Mouse (Mus musculus) megakaryocyte progenitor cell, adult 5-6 weeks (primary cell): ENCODE results near the gene Aldh1a2. TPM values are rescaled to one million over a fixed set of nuclear protein-coding genes. Genes with fewer than 3 reads are reported as not detected.

Source experiments
- ATAC-seq: replicated peaks from 2 replicates; pipeline ENCODE4 v1.8.0; 2016; ENCODE audit warnings: mild to moderate bottlenecking, moderate TSS enrichment, inconsistent platforms; ENCODE audit not compliant: poor library complexity
- total RNA-seq, 2 experiments: library from RNA; stranded (forward) in 1 of 2; stranded (reverse) in 1 of 2; fragments of 157-497, 149-512 nt in 1 of 2; fragments of 200-1000 nt in 1 of 2; gene quantifications; 2 replicates each; pipeline versions ENCODE4 v1.2.3 to v1.2.4; 2015 to 2017

Gene Aldh1a2
- total RNA-seq, 2 experiments from 2014 or later: 0.10 TPM; not detected in 1

DNA sequence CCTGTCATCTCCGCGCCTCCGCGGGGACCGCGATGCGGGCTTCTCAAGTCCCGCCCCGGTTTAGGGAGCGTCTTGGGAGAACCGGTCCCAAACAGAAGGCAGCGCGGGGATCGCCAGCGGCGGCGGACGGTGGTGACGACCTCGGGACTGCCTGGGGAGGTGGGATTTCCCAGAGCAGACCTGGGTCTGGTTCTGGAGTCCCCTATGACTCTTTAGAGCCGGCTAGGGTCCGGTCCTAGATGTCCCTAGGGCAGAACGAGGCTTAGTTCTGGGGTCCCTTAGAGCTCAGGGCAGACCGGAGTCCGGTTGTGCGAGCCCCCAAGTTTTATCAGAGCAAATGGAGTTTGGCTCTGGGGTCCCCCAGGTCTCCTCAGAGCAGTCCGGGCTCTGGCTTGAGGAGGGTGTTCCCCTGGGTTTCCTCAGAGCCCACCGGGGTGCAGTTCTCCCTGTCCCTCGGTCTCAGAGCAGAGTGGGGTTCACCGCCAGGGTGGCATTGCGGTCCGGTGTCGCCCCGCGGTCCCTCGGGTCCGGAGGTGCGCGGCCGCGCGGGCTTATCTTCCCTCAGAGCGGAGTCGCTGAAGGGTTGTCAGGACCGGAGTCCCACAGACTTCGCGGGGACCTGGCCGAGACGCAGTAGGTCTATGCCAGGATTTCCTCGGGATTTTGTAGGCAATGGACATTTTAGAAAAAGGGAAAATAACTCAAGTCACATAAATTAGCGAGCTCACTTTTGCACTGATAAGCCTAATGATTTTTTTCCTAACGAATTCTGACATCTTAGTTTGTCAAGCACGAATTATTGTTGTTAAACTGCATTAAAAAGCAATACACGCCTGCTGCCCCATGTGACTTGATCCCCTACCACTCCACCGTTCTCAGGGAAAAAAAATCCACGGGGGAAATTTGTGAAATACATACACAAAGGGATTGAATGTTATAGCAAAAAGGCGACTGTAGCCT lies 727 bp downstream of the Aldh1a2 start:
- no peak for ATAC-seq

DNA sequence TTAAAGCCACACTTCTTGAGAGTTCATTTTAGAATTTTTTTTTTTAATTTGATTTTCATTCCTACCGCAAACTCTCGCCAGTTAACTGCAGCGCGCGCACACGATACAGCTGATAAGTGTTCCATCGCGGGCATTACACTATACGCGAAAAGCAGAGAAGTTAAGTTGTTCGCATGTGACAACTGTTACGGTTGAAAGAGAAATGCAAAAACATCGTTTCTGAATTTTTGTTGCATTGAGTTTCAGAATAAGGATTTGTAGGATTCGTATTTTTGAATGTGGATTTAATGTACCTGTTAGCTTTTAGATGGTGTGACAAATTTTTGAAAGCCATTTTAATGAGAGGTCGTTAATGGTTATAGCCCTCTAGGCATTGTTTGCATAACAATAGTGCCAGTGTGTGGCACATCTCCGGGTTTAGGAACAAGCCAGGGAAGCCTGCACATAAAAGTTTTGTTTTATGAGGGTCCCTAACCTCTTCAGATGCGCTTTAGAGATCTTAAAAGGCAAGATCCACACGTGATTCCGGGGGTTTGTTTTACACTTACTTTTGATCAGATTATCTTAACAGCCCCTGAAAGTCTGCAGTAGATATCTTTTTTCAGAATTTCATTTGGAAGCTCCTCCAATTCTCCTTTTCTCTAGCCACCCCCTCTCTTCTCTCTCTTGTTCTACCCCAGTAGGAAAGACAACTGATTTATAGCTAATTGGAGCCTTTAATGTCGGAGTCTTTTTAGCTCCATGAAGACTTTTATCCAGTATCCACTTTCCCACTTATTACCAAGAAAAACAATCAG lies 1.6 kb downstream of the Aldh1a2 start:
- ATAC-seq: no peak

DNA sequence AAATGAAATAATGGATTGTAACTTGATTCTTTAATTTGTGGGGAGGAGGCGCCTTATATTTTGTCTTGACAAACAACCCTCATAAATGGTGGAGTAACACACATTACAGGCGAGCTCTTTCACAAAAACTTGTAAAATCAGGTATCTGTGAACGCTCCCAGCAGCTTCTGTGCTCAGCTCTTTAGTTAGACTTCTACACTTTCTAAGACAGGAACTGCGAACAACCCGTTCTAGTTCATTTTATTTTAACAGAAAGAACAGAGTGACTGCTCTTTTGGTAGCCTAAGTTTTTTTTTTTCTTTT lies 2.2 kb downstream of the Aldh1a2 start:
- ATAC-seq: no peak

DNA sequence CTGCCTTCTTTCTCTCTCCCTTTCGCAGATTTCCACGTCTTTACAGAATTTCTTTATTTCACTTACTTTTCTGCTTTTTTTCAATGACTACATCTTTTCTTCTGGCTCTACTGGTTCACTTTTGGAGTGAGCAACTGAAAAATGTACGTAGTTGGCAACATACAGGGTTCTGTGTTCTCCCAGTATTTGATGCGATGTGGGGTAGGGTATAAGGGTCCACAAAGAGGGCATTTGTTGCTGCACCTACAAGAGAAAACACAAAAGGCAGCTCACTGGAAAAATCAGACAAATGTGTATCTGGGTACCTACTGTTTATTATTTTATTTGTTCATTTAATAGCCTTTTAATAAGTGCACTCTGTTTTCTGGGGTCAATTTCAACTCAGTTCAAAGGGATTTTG lies 3.6 kb downstream of the Aldh1a2 start:
- no peak for ATAC-seq

DNA sequence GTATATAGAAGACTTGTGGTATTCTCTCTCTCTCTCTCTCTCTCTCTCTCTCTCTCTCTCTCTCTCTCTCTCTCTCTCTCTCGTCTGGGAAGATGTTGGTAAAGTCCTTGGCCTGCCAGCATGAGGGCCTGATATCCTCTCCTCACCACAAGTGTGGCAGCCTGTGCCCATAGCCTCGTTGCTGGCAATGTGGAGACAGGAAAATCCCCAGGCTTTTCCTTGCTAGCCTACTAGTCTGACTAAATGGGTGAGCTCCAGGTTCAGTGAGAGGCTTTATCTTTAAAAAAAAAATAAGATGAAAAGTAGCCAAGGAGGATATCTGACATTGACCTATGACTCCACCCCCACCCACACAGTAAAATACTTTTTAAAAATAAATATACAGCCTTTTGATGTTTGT lies 4.8 kb downstream of the Aldh1a2 start:
- ATAC-seq: no peak

DNA sequence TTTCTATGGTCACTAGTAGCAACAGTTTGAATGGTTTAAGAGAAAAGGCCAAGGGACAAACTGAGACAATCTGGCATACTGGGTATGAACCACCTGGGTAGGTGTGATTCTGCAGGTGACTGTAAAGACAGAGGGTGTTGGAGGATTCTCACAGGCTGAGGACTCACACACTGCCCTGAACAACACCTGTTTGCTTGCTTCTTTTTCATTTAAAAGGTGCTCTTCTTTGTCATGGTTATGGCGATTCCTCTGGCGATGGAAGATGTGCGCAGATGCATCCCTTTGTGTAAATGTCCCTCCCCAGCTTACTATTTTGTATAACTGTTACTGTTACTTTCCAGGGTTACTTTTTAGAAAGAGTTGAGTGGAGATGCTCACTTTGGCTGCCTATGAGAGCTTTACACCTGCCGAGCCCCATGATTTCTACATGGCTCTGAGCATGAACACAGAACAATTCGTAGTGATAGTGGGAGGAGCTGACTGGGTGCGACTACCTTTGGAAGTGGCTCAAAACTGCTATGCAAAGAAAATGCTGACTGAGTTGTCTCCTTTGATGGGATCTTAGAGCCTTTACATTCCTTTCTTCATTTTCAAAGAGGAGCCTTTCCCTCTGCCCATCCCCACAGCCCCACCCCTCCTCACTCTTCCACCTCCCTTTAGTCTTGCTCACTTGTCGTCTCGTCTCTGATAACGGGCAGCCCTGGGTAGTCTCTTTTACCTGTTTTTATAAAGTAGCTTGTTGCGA lies 11.8 kb downstream of the Aldh1a2 start:
- no peak for ATAC-seq

DNA sequence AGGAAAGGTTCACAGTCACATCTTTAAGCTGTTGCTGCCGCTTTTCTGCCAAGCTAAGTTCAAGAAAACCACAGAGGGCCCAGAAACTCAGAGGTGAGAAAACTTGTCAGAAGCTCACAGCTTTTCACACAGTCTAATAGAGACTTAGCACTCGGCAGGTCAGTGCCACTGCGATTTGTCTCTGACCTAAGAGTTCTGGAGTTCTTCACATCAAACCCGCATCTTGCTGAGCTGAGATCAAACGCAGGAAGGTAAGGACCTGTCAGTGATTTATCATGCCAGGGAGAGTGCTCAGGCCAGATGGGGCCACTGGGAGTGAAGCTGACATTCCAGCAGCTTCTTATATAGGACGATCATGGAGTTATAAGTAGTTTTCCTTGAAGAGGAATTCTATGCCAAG lies 14.4 kb downstream of the Aldh1a2 start:
- ATAC-seq: no peak

DNA sequence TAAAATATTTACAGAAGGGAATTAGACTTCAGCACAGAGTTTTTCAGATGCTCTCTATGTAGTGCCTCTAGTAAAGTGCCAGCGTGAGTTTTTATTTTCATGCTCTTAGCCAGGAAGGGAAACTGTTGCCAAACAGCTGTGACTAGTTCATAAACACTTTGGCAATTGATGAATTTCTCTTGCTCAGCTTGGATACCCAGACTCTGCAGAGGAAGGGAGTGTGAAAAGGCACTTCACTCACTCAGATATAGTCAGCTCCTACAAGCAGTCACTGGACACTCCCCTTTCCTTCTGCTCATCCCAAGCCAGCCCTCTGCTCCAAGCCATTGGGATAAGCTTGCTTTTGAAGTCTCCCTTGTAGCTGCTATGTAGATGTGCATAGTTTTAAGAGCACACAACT lies 21.0 kb downstream of the Aldh1a2 start:
- no peak for ATAC-seq

DNA sequence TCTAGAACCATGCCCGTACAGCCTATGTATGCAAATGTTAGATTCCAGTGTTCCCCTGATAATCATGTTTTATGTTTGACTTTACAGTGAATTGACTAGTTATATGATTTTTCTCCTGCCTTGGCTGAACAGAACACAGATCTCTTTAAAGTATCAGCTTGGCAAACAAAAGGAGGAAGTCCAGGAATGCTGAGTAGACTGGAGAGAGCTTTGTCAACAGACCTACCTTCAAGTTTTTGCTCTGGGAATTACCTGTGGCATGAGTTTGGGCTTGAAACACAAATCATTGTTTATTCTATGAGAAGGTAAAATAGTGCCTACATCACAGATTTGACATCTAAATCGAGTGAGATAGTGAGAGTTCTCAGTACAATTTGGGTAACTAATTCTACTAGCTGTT lies 24.3 kb downstream of the Aldh1a2 start:
- ATAC-seq: no peak

DNA sequence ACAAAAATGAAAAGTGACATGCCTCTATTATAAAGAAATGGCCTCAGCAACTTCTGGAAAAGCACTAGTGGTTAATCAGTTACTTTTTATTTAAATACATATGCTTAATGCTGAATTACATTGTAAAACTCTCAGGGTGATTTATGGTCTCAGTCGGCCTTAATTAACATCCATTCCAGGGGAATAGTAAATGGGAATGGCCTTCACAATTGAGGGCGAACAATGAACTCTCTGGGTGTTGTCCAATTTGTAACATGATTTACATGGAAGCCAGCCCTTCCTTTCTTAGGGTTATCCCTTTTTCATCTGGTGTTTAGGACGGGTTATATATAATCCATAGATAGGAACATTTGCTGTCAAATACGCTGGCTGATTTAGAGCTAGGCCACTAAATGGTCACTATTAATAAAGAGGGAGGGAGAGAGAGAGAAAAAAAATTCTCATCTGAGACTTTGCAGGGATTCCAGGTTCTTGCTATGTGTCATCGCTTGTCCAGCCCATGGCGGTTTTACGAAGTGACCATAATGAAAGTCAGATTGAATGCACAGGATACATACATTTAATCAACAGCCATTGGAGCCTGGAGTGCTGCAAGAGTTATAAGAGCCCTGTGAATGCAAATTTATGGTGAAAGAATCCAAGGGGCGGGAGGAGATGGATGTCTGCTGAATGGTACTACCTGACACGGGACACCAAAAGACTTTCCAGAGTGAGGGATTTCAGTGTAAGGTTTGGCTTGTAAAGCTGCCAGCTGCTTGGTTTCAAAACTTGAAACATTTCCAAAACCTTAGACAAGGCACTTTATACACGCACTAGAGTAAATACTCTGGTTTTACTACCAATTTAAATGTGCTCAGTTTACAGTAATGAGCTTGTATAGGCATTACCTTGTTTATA lies 26.2 kb downstream of the Aldh1a2 start:
- no peak for ATAC-seq

DNA sequence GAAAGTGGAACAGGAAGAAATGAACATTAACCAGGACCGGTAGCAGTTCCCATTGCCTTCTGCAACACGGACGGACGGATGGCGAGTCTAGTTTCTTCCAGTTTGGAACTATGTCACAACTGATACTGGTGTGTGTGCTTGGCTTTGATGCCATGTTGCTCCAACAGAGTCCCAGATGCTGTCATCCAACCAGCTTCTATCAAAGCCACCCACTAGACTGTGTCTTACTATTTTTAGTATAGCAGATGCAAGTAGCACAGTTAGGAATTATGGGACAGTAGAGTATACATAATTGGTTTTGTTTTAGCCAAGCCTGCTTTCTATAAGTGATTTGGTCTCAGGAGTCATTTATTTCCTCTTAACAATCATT lies 26.8 kb downstream of the Aldh1a2 start:
- ATAC-seq: no peak

DNA sequence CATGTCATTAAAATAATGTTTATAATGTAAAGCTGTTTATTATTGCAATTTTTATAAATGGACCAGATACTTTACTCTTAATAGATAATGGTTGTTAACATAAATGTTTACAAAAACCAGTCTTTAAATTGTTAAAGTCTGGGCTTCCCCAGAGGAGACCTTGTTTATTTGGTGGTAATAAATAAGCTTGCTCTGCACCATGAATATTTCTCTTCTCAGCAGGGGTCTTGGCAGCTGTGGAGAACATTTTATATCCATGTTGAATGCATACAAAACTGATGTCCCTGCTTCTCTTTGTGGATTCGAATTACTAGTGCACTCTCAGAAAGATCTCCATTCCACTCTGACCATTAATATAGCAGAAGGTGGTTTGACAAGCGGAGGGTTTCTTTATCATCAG lies 38.8 kb downstream of the Aldh1a2 start:
- ATAC-seq: no peak

DNA sequence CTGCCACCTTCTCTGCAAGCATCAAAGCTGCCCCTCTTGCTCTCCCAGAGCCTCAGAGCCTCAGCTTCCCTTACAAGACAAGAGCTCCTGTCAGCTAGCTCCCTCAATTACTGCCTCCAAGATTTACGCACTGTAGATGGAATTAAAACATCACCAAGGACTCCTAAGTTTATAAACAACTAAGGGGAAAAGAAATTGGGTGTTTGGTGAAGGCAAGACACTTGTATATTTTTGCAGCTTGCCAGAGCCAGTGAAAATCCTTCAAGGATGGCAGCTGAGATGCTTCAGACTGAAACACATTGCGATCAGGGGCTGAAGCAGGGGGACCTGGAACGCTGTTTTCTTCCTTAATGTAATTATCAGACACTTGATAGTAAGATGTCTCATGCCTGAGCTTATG lies 47.1 kb downstream of the Aldh1a2 start:
- ATAC-seq: no peak

DNA sequence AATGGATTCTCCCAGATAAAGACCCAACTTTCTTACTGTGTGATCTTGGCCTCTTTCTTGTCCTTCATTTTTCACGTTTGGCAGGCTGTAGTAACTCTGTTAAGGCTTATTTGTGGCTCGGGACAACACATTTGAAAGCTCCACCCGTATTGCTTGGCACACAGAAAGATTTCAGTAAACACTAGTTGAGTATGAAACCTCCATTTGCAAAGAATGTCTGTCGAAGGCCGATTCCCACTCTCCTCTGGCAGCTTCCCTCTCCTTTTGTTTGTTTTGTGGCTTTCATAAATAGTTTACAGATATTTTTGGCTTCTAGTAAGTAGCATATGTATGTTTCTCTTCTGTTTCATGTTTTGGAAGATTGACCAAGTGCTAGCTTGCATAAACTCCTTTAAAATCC lies 54.1 kb downstream of the Aldh1a2 start:
- no peak for ATAC-seq

DNA sequence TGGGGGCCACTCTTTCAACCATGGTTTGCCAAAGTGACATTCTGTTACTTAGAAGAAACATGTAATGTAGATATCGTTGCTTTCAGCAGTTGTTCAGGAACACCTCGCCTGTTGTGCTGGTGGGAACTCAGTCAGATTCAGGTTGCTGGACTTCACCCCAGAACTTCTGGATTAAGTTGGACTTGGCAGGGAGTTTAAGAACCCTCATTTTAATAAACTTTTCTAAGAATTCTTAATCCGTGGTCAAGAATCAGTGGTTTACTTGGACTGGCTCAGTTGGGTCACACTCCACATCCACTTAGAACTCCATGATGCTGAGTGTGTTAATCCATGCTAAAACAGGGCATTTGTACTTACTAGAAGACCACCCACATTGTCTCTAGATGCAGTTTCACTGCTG lies 54.6 kb downstream of the Aldh1a2 start:
- no peak for ATAC-seq

DNA sequence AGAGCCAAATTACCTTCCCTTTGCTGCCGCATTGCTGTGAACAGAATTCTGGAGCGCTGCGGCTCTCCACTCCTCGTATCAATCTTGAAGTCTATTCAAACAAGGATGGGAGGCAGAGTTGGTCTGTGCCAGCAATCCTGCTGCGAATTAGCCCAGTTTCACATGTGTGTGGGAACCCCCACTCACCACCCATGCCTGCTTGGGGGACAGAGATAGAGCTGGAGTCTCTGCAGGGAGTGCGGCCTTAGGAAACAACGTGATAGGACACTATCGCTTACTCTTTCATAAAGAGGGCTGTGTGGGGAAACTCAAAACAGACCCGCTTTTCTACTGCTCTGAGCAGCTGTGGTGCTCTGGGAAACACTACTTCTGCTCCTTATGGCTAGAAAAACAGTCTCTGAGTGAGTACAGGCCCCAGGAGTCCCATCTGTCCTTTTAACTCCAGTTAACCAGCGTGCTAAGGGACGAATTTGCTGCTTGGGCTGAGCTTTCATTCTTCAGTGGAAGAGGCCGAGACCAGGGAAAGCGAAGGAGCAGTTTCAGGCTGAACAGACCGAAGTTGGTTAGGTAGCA lies 60.6 kb downstream of the Aldh1a2 start:
- no peak for ATAC-seq

DNA sequence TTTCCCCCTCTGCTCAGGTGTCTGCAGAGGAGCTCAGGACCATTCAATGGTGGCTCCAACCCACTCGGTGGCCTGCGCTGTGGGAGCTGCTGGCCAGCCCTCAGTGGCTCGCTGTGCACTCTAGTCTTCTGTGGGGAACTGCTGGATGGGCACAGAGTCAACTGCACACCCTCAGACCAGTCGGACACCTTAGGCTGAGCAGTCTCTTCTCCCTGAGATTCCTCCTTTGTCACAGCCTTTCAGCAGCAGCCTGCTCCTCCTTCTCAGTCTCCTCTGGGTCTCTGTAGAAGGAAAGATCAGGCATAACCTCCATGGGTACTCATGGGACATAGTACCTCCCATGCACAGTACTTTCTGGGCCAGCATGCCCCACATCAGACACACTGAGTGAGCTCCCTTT lies 63.2 kb downstream of the Aldh1a2 start:
- no peak for ATAC-seq

DNA sequence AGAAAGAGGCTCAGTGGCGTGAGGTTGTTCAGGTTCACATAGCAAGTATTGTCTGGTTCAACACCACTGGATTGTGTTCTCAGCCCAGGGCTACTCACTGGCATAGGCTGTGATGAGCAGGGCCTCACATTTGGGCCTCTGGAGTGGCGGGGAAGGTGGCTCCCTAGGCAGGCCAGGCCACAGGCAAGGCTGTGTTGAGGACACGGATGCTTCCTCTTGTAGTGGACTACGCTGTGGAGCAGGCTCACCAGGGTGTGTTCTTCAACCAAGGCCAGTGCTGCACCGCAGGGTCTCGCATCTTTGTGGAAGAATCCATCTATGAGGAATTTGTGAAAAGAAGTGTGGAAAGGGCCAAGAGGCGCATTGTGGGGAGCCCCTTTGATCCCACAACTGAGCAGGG lies 67.6 kb downstream of the Aldh1a2 start:
- ATAC-seq: no peak

DNA sequence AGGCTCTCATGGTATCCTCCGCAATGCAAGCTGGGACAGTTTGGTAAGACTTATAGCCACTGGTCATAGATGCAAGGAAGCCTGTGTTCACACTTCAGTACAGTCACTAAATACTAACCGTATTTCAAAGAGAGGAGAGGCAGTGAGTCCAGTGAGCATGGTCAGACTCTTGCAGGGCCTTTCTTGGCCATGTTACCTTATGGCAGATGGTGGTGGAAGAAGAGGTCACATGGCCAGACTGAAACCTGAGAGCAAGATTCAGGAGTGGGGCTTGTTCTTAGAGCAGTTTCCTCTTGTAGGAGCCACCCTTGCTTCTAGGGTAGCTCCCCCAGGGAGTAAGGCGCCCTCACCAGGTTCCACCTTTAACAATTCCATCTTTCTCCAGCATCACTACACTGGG lies 69.6 kb downstream of the Aldh1a2 start:
- ATAC-seq: no peak

DNA sequence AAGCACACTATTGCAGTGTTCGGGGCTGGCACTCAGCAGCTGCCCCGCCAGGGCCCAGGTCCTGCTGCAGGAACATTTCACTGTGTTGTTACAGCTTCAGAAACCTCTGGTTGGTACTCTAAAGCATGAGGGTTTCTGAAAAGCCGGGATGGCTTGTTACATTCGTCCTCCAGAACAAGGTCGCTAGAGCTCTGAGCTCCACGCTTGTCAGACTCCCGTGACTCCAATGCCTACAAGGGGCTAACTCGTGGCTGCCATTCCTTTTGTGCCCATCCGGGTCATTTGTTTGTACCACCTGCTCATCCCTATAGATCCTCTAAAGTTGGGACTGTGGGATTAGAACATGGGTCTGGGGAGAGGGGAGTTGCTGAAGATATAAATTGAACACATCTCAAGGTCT lies 70.8 kb downstream of the Aldh1a2 start:
- ATAC-seq: no peak
